Mouse (Mus musculus) thymus, adult 2 months (tissue): ENCODE data around the gene Prdm11. TPM values are rescaled to one million over a fixed set of nuclear protein-coding genes. Genes with fewer than 3 reads are reported as not detected.

Experiments used
- DNase-seq: peaks from one replicate; pipeline ENCODE4 v3.0.0; 2021
- H3K27ac ChIP-seq: fragments of 200-500 bp; 2 replicates; pipeline ENCODE4 v1.5.1; 2012; ENCODE audit warnings: low read length, control low read depth; ENCODE audit not compliant: control insufficient read depth, insufficient read depth
- H3K27me3 ChIP-seq: fragments of 200-500 bp; 2 replicates; pipeline ENCODE4 v1.6.1; 2012; ENCODE audit warnings: mild to moderate bottlenecking, low read length, moderate library complexity, mixed read lengths; ENCODE audit not compliant: control insufficient read depth, insufficient read depth
- H3K36me3 ChIP-seq: fragments of 200-500 bp; 2 replicates; pipeline ENCODE4 v1.6.1; 2012; ENCODE audit warnings: mild to moderate bottlenecking, low read length, moderate library complexity; ENCODE audit not compliant: control insufficient read depth, insufficient read depth
- H3K4me1 ChIP-seq: fragments of 200-500 bp; replicated peaks from 2 replicates; pipeline ENCODE4 v1.6.1; 2012; ENCODE audit warnings: low read length; ENCODE audit not compliant: control insufficient read depth, insufficient read depth
- H3K4me3 ChIP-seq: fragments of 200-500 bp; 2 replicates; pipeline ENCODE4 v1.5.1; 2012; ENCODE audit warnings: mild to moderate bottlenecking, low read length, control low read depth, moderate library complexity; ENCODE audit not compliant: control insufficient read depth, insufficient read depth
- CTCF ChIP-seq: fragments of 200-500 bp; IDR thresholded peaks from 2 replicates; pipeline ENCODE4 v1.5.1; 2012; ENCODE audit warnings: mild to moderate bottlenecking, control low read depth, low read length, moderate library complexity, borderline replicate concordance; ENCODE audit not compliant: control insufficient read depth, poor library complexity, insufficient read depth; ENCODE audit errors: extremely low read depth
- POLR2A ChIP-seq: fragments of 200-500 bp; IDR thresholded peaks from 2 replicates; pipeline ENCODE4 v1.6.1; 2012; ENCODE audit warnings: mild to moderate bottlenecking, low read length, control low read depth, moderate library complexity; ENCODE audit not compliant: control insufficient read depth, poor library complexity, insufficient read depth; ENCODE audit errors: extremely low read depth
- WGBS: fragments of 180-500 bp; shearing (Covaris S2); methylation state at CpG from one replicate; pipeline ENCODE4 v1.1.7; 2018; 5-methylcytosine and 5-hydroxymethylcytosine counted together
- polyA plus RNA-seq: library from polyadenylated mRNA; depleted of rRNA; stranded (reverse); fragments of >200 nt; gene quantifications from 2 replicates; pipeline ENCODE4 v1.2.3, GENCODE M21; 2012

Gene Prdm11
- polyA plus RNA-seq, 1 experiment = 17.1 TPM

GRCm38 (mm10) chr2:92933379-92933778 is 112.6 kb downstream of the Prdm11 start:
- no peak for DNase-seq
- Histone ChIP-seq H3K36me3 (no peaks in the 10 kb centered on the region; the same call in 1 of the 2 replicates), H3K27me3 (no peaks in the 10 kb centered on the region), H3K4me1 (peaks cover 43% of the 10 kb centered on the region), H3K27ac (no peak overlapping the region), H3K4me3 (no peak overlapping the region)
- TF ChIP-seq CTCF (no peak), POLR2A (no peak)
- 90% methylated on average over 6 of the region's 6 CpGs for WGBS

GRCm38 (mm10) chr2:92931061-92931460 is 114.9 kb downstream of the Prdm11 start:
- Histone ChIP-seq H3K36me3 (no peaks in the 10 kb centered on the region; the same call in 1 of the 2 replicates), H3K4me3 (no peak overlapping the region), H3K27ac (peak overlapping the region; percentile 95), H3K27me3 (no peaks in the 10 kb centered on the region), H3K4me1 (peaks cover 58% of the 10 kb centered on the region)
- WGBS = 4% methylated on average over 7 of the region's 7 CpGs
- peak; percentile 64 for DNase-seq
- TF ChIP-seq POLR2A (no peak), CTCF (no peak)

GRCm38 (mm10) chr2:92929696-92930095 is 116.3 kb downstream of the Prdm11 start:
- TF ChIP-seq CTCF = no peak
- WGBS = 94% methylated on average over 5 of the region's 5 CpGs
- H3K27ac ChIP-seq = peak overlapping the region; percentile 84
- H3K36me3 ChIP-seq = no peaks in the 10 kb centered on the region; the same call in 1 of the 2 replicates
- no peak for DNase-seq
- no peak overlapping the region for H3K4me3 ChIP-seq
- H3K4me1 ChIP-seq = peaks cover 53% of the 10 kb centered on the region
- H3K27me3 ChIP-seq = no peaks in the 10 kb centered on the region

GRCm38 (mm10) chr2:92924677-92925259 is 121.2 kb downstream of the Prdm11 start:
- H3K27me3 ChIP-seq = no peaks in the 10 kb centered on the region
- no peak for TF ChIP-seq CTCF
- TF ChIP-seq POLR2A = no peak
- H3K27ac ChIP-seq = no peak overlapping the region
- H3K4me3 ChIP-seq = no peak overlapping the region
- H3K36me3 ChIP-seq = no peaks in the 10 kb centered on the region; the same call in 1 of the 2 replicates
- peaks cover 25% of the 10 kb centered on the region for H3K4me1 ChIP-seq
- no peak for DNase-seq
- WGBS = 88% methylated on average over 6 of the region's 6 CpGs

- Histone ChIP-seq H3K4me3 (no peak overlapping the region), H3K27ac (no peak overlapping the region), H3K27me3 (no peaks in the 10 kb centered on the region), H3K4me1 (peaks cover 33% of the 10 kb centered on the region), H3K36me3 (no peaks in the 10 kb centered on the region)
- DNase-seq = no peak
- 85% methylated on average over 4 of the region's 4 CpGs for WGBS
- no peak for TF ChIP-seq POLR2A
- no peak for TF ChIP-seq CTCF
Observed at GRCm38 (mm10) chr2:92920709-92921108, 125.3 kb downstream of the Prdm11 start.

- Histone ChIP-seq H3K4me3 (0 out of 2 replicates have a peak overlapping the region, but pooled peaks have one; percentile 11), H3K36me3 (no peaks in the 10 kb centered on the region), H3K27ac (peak overlapping the region; percentile 21; the same call in 1 of the 2 replicates), H3K27me3 (no peaks in the 10 kb centered on the region), H3K4me1 (peaks cover 51% of the 10 kb centered on the region)
- 50% methylated on average over 7 of the region's 7 CpGs for whole genome bisulfite sequencing
- TF ChIP-seq CTCF (no peak), POLR2A (no peak)
- no peak for DNase-seq
Observed at GRCm38 (mm10) chr2:92917405-92918142, 128.4 kb downstream of the Prdm11 start.
